Mouse (Mus musculus): ENCODE measurements around the gene Thsd7b. TPM values are rescaled to one million over a fixed set of nuclear protein-coding genes. Genes with fewer than 3 reads are reported as not detected.
"Not testable (repeated sequence)": the region's sequence is repeated elsewhere in the genome, so short reads cannot be mapped to it uniquely, and the experiment has no call there.

The Thsd7b gene
- total RNA-seq, 2 experiments from 2014 or later, result 0.95 TPM; not detected in 1

GRCm38 (mm10) chr1:129619440-129620301 is 346.6 kb downstream of the Thsd7b start:
- ATAC-seq (ENCODE audit: poor library complexity, severe bottlenecking), result no peak

GRCm38 (mm10) chr1:129624519-129624918 is 351.4 kb downstream of the Thsd7b start:
- peak; percentile 82 for ATAC-seq (ENCODE audit: poor library complexity, severe bottlenecking)

- no peak for ATAC-seq (ENCODE audit: poor library complexity, severe bottlenecking)
Observed at GRCm38 (mm10) chr1:129635146-129635545, 362.0 kb downstream of the Thsd7b start.

DNA sequence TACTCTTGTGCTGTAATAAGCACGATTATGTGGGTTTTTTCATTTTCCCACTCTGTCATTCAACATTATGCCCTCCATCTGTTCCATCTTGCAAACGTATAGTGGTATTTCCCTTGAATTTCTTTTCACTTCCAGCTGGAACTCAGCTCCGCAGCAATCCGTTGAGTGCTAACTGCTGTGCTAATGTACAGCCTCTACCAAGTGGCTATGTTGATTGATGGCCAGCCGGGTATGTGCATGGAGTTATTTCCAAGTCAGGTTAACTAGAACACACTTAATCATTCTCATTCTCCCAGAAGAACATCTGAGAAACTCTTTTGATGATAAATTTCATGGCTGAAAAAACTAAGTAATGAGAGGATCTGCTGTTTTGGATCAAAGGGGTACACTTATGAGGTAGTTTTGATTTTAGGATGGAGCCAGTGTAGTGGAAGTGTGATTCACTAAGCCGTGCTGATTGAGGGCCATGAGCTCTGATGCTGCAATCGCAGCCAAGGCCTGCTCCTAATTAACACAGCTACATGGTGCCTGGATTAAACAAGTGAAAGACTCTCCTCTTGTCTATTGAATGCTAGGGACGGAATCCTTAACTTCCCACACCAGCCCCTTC is 371.3 kb downstream of the Thsd7b start:
- ATAC-seq (ENCODE audit: poor library complexity, severe bottlenecking), result no peak

DNA sequence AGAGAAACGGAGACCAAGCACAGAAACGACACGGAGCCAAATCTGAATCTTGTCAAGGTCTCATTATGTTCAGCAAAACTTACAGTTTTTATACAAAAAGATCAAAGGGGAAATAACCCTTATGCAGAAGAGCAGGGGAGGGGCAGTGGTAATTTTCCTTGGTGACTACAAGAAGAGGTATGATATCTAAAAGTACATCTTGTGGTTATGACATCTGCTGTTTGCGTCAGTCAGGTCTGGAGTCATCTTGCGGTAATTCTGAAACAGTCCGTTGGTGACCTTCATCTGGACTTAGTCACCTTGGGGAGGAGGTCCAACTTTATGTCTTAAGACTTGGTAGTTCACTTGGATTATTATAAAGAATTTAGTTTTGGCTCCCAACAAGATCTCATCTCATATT is 378.3 kb downstream of the Thsd7b start:
- not testable (repeated sequence) for ATAC-seq (ENCODE audit: poor library complexity, severe bottlenecking)

DNA sequence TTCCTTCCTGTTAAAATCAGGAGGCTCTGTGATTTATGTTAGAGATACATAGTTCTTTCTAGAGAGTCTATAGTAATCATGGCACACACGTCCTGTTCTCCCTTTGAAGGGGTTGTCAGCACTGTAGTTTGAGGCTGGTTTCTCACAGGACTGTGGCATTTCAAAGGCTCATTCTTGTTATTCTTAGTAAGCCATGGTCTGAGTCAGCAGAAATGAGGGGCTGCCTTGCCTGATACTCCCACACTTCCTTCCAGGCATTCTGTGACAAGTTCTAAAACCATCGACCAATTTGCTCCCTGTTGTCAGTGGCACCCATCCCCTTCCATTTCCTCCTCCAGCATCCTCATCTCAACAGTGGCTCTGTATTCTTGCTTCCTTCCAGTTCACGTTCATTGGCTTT is 384.9 kb downstream of the Thsd7b start:
- ATAC-seq (ENCODE audit: poor library complexity, severe bottlenecking), result no peak

DNA sequence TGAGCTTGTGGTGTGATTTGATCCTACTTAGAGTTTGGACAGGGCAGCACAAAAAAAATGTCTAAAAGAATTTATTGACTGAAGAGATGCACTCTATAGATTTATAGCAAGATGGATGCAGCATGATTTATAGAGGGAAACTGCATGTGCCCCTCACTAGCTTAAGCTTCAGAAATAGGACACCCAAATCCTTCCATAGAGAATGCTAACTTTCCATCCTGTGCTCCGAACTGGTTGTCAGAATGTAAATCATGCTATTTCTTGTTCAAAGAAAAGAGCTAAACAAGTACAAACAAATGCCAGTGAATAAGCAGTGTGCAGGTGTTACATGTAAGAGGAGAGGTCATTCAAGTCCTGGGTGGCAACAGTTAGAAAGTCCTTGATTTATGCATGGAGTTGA is 402.8 kb downstream of the Thsd7b start:
- ATAC-seq (ENCODE audit: poor library complexity, severe bottlenecking), result no peak

GRCm38 (mm10) chr1:129678851-129679250 is 405.7 kb downstream of the Thsd7b start:
- no peak for ATAC-seq (ENCODE audit: poor library complexity, severe bottlenecking)

- no peak for ATAC-seq (ENCODE audit: poor library complexity, severe bottlenecking)
Observed at GRCm38 (mm10) chr1:129705701-129706100, 432.6 kb downstream of the Thsd7b start.

DNA sequence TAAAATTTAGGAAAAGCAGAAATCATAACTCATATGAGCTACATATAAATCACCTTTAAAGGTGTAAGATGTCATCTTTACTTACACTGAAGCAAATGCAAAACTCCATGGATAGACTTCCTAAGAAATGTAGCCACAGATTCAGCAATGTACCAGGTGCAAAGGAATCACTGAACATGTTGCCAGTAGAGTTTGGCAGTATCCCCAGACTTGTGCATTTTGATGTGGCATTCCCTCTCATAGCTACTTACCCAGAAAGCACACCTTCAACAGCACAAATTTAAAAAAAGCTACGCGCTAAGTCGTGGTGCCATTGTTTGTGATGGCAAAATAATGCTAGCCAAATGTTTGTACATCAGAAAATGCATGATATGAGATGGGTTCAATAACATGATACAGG is 439.6 kb downstream of the Thsd7b start:
- ATAC-seq (ENCODE audit: poor library complexity, severe bottlenecking), result no peak

DNA sequence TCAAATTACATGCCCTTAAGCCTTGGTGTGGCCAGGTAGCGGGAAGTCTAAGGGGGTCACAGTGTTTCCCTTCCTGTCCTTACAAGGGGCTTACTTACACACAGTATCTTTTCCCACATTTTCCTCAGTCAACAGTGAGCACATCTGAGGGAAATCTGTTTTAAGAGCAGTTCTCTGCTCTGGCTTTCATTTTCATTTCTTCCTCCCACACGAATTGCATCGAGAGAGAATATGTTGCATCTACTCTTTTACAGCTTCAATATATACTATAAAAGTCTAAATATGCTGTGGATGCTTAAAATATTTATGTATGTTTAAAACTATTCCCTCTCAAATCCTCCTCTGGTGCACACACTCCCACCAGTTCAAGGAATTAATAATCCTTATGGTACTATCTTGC is 440.5 kb downstream of the Thsd7b start:
- no peak for ATAC-seq (ENCODE audit: poor library complexity, severe bottlenecking)

GRCm38 (mm10) chr1:129719592-129719991 is 446.5 kb downstream of the Thsd7b start:
- no peak for ATAC-seq (ENCODE audit: poor library complexity, severe bottlenecking)

DNA sequence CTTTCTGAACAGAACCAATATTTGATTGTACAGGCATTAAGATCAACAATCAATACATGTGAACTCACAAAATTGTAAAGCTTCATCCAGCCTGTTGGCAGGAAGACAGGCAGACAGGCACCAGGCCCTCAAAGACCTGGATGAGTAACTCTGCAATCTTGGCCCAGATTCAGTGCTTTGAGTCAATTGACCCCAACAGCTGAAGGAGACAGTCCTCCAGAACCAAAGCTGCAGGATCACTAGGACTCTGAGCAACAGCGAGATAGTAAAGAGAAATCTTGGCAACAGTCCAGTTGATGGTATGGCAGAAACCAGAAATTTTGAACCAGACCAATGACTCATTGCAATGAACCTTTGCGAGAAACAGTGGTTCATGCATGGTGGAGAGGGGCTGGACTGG is 458.9 kb downstream of the Thsd7b start:
- ATAC-seq (ENCODE audit: poor library complexity, severe bottlenecking), result no peak

DNA sequence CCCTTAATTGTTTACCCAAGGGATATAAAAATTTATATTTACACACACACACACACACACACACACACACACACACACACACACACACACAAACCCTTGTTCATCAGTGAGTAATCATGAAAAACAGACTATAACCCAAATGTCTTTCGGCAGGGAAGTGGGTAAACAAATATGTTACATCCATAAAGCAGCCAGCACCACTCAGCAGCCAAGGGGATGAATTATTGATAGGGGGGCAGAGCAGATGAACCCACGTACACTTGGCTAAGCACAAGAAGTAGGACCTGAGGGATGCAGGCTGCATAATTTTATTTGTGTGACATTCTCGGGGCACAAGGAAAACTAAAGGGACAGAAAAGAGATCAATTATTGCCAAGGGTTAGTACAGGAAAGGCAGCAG is 474.5 kb downstream of the Thsd7b start:
- ATAC-seq (ENCODE audit: poor library complexity, severe bottlenecking), result no peak

GRCm38 (mm10) chr1:129756548-129757240 is 483.6 kb downstream of the Thsd7b start:
- no peak for ATAC-seq (ENCODE audit: poor library complexity, severe bottlenecking)

DNA sequence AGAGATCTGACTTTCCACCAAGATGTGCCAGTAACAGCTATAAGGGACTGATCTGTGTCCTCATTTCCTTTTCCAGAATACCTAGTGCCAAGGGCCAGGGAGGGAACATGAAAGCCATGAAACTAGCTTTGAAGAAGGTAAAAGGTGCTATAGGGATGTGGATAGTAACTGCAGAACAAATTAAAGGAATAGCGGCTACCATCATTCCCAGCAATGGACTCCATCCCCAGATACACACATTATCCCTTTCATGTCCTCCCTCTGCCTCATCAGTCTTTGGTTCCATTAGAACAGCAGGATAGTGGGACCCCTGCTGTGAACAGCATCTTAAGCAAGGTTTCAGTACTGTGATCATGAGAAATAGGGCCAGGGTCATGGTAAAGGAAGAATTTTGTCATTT is 485.9 kb downstream of the Thsd7b start:
- ATAC-seq (ENCODE audit: poor library complexity, severe bottlenecking), result no peak

DNA sequence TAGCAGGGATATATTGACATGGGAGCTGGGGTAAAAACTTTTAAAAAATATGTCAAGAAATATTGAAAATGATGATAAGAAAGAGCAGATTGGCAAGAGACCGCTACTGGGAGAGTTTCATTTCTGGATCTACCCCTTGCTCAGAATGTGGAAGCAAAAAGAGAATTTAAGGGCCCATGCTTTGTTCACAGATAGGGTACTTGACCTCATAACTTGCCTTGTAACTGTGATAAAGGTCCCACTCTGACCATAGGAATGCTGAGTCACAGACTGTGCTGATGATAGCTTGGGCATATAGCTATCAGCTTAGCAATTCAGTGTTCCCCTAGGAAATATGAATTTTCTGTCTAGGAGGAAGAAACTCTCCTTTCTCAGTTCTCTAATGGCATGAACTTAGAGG is 488.1 kb downstream of the Thsd7b start:
- ATAC-seq (ENCODE audit: poor library complexity, severe bottlenecking), result no peak

DNA sequence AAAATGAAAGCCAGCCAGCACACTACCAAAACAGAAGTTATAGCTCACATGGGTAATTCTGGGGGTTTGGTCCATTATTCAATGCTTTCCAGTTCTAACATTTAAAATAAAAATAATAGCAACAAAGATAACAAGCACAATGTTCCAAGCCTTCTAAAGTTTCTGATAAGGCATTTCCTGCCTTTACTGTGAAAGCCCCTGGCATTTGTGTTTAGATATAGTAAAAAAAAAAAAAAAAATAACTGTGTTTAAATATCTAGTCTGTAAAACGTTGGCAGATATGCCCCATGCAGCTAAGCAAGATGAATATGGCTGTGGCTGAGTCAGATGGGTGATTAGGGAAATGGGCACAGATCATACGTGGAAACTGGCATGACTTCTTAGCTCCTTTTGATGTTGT is 491.6 kb downstream of the Thsd7b start:
- ATAC-seq (ENCODE audit: poor library complexity, severe bottlenecking), result no peak

DNA sequence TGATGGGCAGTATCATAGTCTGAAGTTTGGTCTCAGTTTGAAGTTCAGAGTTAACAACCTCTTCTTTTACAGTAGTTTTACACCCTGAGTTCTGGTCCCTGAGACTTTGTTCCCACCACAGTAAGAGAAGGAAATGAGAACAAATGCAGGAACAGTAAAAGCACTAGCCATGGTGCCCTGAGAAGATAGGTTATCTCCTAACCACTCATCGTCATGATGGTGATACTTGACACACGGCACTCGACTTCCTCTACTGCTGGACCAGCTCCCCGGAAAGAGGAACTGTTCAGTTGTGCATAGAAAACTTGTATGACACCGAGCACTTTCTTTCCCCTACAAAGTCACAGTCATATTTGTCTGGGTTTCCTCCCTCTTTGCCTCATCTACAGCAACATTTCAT is 504.0 kb downstream of the Thsd7b start:
- peak; percentile 52; the same call in 1 of the 2 replicates for ATAC-seq (ENCODE audit: poor library complexity, severe bottlenecking)

- ATAC-seq (ENCODE audit: poor library complexity, severe bottlenecking), result no peak
Observed at GRCm38 (mm10) chr1:129779506-129779905, 506.4 kb downstream of the Thsd7b start.

DNA sequence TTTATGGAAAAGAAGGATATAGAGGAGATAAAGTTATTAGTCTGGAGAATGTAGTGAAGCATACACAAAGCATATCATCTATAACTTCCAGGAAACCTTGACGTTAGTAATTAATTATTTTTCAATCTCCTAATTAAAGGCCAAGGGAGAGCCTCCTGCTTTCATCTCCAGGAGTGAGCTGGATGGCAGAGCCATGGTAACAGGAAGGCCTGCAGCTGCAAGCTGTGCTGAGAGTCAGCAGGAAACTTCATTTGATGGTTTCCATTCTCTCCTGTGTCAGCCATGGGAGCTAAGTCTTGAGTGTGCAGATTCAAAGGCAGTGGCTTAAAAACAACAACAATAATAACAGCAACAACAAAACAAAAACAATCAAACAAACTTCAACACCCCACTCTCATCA is 507.5 kb downstream of the Thsd7b start:
- ATAC-seq (ENCODE audit: poor library complexity, severe bottlenecking), result no peak

DNA sequence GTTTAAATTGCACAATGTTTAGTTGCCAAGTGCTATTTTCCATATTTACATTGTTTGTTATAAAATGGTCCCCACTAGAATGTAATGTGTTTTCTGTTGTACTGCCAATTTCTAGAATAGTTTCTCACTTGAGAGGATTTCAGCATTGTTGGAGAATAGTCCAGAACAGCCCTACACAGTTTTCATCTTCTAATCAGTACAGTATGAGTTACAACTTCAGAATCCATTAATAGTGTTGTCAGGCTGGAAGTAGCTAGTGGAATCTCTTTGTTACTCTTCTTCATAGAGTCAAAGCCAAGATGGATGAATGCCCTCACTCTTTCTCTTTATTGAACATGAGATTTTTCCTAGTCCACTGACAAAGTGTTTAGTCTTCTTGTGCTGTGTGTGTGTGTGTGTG is 525.4 kb downstream of the Thsd7b start:
- no peak for ATAC-seq (ENCODE audit: poor library complexity, severe bottlenecking)

Measured in megakaryocyte, adult 5-6 weeks (primary cell).